Mouse (Mus musculus) layer of hippocampus, adult 11-12 months (tissue): ENCODE data around the gene Ostf1.

Experiments
- DNase-seq: peaks from one replicate; pipeline ENCODE4 v3.0.0; 2022; ENCODE audit warnings: low spot score

Ostf1 gene

DNA sequence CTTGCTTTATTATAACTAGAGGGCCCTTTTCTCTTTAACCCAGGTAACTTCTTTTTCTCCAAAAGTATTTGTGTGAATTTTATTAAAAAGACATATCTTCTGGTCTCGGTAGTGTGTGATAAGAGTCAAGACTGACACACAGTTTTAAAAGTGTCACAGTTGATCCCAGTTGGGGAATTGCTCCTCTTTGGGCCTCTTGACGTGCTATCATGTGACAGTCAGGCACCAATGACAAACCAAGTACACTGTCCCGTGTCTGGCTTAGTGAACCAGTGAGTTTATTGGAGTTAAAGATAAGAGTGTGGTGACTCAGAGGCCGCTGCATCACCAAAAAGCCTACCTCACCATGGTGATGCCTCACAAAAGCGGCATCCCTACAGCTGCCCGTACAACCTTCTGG, 12.5 kb upstream of the Ostf1 start:
- no peak for DNase-seq

DNA sequence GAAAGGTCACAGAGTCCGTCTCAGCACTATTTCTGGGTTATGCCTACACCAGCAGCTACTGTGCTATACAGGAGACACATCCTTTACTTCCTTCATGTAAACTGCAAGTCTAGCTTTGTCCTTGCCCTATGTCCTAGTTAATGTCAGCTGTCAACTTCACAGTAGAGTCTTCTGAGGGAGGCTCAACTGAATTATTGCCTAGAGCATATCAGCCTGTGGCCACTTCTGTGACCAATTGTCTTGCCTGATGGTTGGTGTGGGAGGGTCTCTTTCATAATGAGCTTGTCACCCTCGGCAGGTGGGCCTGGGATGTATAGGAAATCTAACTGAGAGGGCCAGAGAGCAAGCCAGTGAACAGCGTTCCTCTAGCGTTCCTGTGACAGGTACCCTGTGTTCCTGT, 11.8 kb upstream of the Ostf1 start:
- DNase-seq: no peak

DNA sequence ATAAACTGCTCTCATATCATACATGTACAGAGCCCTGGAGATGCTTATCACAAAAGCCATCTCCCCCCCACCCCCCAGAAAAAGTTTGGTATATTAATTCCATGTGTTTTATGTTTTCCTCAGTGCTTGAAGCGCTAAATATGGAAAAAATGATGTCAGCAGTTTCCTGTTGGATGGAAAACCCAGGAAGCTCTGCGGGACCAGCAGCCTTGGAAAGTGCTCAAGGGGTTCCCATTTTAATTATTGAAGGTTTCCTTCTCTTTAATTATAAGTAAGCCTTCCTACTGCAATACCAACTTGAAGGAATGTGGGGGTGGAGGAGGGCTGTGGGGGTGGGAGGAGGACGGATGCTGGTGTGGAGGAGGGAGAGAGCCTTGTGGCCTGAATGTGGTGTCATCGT, 9.4 kb upstream of the Ostf1 start:
- DNase-seq: no peak

DNA sequence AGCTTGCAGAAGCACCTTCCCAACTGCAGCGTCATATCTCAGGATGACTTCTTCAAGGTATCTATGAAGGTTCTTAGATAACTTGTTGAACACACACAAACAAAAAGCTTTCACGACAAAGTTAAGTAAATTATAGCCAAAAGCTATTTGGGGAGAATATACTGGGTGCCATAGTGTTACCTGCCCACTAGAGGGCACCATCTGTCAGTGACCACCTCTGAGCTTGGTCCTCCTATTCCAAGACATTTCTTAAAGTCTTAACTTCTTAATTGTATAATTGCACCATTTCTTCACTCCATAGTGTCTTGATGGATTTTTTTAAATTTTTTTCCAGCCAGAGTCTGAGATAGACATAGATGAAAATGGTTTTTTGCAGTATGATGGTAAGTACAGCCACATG, 7.9 kb upstream of the Ostf1 start:
- no peak for DNase-seq

DNA sequence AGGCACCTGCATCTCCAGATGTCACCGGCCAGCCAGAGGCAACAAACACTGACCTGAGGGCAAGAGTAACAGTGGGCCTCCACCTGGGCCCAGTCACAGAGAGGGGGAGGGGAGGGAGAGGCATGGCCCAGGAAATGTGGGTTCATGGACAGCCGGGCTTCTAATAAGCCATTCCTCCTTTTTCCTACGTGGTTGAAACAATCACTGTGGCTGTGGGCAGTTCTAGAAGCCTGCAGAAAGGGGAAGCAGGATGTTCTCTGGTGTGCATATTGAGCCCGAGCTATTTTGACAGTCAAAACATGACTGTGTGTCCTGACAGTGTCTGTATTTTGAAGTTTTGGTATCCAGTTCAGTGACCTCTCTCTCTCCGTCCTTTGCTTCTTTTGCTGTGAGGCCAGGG, 7.3 kb upstream of the Ostf1 start:
- no peak for DNase-seq

DNA sequence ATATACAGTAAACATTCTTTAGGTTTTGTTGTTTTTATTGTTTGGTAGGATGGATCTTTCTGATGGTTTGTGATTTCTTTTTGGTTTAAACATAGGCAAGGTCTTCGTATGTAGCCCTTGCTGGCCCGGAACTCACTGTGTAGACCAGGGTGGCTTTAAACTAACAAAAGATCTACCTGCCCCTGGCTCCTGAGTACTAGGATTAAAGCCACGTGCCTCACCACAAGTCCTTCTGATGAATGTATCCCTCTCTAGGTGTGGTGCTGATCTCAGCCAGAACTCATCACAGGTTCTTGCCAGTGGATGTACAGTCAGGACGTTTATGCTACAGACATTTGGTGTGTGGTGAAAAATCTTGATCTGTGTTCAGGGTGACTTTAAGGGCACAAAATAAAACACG, 6.3 kb upstream of the Ostf1 start:
- DNase-seq: no peak

DNA sequence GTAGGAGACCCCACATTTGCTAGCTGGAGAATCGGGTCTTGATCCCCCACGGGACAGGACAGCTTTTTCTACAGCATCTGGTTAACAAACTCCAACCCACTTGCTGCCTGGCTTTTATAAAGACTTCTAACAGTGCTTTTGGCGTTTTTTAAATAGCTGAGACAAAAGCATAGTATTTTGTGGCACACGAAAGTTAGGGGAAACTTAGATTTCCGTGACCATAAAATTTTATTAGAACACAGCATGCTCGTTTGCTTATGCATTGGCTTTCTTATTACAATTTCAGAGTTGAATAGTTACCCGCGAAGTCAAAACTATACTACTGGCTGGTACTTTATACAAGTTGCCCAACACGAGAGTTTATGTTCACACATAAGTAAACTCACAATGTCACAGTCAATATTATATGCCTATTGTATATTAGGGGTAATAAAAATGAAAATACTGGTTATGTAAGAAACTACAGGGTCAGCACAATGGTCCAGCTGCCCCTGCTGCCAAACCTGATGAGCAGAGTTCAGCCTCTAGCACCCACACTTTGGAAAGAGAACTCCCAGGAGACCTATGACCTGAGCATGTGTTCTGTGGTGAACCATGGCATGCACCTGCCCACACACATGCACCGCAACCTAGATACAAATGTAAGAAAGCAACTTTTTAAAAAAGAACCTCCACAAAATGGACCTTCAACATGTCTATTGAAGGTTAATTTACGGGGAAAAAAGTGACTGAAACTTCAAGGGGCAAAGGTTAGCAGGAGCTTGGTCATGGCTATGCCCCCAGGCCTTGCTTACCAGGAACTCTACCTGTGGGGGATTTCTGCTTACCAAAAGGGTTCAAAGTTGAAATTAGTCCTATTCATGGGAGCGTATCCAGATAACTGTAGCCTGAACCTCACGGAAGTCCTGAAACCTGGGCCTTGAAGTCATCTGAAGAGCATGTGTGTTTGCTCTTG, 885 bp upstream of the Ostf1 start:
- DNase-seq: no peak

DNA sequence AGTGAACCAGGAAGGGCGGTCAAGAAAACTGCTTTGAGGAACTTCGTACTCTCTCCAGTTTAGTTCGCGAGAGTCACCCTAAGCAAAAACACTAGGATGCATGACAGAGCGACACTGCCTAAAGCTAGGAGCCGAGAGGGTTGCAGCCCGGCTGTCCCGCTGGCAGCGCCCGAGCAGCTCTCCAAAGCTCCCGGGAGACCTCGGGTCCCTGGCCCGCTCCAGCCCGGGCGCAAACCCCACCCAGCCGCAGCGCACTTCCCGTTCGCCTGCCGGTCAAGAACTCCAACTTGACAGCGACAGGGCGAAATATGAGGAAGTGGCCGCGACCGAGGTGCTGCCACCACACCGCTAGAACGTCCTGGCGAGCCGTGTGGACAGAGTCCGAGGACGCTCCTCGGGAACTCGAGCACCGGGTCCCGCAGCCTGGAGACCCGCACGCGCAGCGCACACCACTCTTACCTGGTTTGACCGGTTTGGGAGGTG, 421 bp downstream of the Ostf1 start:
- peak; percentile 34 for DNase-seq

DNA sequence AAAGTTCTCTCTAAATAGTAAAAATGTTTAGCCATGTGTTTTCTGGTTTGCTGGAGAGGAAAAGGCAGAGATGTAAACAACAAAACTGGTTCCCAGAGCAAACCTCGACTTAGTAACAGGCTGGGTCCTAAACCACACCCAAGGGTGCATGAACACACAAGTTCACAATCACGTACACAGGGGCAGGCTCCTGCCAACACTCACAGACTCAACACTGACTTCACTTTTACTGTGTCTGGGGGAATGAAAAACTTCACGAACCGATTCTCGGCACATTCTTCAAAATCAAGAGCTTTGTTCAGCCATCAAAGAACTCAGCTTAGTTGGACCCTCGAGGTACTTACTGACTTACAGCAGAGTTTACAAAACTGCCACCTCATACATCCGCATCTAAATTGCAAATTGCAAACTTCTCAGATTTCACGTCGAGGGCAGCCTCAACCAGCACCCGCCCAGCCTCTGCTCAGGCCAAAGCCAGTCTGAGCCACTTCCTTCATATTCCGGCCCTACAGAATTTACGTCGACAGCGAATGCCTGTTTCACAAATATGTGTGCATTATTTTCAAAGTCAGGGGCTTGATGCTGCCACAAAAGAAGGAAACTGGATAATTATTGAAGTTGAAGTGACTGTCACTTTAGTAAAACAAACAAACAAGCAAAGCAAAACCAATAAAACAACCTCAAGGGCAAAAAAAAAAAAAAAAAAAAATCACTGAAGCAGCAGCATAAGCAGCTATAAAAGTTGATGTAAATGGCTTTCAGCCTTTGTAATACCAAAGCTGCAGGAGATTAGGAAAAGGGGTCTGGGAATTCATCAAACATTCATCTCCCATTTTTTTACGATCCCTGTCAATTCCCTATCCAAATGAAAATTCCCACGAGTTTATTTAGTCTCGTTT, 1.2 kb downstream of the Ostf1 start:
- no peak for DNase-seq

DNA sequence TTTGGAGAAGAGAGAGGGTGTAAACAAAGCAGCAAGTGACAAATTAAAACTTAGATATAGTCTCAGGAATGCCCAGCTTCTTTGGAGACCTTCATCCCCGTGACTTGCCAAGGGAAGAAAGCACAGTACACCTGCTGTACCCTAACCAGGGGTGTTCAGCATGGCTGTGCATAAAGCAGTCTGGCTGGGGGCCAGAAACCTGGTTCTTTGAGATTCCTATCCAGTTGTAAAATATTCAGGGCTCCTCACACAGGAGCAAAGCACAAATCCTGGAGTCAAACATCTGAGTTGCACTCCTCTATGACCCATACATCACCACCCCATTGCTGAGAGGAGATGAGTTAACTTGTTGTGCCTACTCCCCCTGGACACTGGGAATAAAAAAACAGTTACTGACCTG, 2.0 kb downstream of the Ostf1 start:
- no peak for DNase-seq

DNA sequence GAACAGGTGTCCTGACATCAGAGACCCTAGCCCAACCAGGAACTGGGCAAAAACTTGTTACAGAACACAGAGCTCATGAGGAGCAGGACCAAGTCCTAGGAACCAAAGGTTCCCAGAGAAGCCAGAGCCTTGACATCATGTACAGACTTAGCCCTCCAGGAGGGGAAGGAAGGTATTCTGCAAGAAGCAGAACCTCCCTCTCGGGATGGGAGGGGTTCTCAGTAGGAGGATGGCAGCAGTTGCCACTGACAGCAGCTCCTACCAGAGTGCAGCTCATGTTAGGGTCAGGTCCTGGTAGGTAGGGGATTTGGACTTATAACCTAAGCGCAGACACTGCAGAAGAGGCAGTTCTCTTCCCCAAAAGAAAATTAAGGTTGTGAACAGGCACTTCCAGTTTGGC, 7.7 kb downstream of the Ostf1 start:
- no peak for DNase-seq

DNA sequence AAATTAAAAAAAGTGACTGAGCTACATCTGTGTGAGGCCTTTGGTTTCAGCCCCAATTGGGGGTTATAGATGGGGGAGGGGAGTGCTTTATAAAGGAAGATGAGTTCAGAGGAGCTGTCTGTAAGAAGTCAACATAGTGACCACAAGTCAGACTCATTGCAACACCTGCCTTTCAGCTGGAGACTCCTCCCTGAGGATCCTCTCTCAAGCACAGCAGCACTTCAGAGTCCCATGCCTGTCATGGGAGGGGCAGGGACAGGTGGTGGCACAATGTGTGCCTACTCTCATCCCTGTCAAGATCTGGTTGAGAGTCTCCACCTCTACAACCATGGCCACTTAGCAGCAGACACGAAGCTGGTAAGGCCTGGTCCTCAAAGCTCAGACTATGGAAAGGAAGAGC, 11.9 kb downstream of the Ostf1 start:
- DNase-seq: no peak

DNA sequence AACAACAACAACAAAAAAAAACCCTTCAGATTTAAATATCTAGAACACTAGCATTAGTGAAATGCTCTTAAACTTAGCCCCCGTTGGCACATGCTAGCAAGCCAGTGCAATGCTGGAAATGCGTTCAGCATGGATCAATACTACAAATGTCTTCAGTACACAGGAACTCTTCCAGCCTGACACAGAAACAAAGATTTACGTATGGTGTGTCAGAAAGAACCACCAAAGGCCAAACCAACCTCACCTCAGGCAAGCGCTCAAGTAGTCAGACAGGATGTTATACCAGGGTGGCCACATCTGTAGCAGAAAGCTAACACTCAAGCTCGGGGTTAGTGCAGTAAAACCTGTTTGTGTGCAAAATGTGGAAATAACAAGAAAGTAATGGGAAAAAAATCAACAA, 12.6 kb downstream of the Ostf1 start:
- DNase-seq: no peak

DNA sequence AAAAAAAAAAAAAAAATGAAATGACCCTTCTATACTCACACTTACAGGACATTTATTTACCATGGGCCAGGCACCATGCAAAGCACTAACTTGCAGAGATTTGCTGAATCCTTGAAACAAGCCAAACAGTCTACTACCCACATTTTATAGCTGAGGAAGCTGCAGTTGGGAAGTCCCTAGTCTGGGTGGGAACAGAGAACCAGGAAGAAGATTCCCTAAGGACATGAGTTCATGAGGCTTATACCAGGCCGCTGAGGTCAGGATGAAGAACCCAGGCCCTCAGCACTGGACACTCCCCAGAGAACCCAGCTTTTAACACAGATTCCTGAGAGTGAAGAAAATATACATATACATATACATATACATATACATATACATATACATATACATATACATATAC, 14.1 kb downstream of the Ostf1 start:
- DNase-seq: no peak

DNA sequence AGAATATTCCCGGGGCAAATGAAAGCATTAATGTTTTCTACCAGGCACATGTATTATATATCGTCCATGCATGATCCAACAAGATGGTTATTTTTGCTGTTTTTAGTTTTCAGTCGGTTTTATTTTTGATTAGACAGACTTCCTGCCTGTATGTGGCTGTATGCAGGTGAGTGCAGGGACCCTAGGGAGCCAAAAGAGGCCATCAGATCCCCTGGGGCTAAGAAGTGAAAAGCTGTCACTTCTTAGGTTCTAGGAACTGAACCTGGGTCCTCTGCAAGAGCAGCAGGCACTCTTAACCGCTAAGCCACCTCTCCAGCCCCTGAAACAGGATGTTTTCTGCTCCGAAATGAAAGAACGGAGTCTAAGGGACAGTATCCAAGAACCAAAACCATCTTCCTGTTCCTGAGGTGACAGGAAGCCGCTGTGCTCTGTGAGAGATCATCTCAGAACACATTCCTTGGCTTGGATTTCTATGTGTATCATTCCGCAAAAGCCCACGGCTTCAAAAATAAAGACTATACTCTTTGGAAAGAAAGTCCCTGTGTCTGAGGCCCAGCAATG, 15.9 kb downstream of the Ostf1 start:
- no peak for DNase-seq

DNA sequence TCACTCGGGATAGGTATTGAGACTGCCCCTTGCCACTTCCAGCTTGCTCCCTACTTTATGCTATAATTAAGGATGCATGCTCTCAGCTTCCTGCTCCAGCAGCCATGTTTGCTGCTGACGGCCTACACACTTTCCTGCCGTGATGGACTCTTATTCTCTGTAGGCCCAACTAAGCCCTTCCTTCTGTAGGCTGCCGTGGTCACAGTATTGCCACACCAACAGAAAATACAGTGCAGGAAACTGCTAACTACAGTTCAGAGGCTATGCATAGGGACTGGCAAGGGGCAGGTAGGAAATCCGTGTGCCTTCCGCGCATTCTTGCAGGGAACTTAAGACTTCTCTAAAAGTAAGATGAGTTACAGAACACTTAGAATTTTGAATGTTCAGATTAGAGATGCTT, 17.3 kb downstream of the Ostf1 start:
- no peak for DNase-seq

DNA sequence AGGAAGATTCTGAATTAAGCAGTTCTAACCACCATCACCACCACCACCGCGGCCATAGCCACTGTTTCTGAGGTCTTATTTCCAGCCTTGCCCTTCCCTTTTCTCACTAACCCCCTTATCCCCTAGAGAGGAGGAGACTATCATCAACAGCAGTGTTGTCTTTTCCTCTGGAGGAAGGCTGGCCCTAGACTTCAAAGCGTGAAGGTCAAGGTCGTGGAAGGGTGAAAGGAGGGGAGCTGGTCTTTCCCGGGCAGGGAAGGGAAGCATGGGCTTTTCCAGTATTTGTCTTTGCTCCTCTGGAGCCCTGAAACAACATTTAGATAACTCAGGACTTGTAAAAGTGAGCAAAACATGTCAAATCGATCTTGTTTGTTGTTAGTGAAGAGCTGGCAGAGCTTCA, 22.6 kb downstream of the Ostf1 start:
- no peak for DNase-seq

DNA sequence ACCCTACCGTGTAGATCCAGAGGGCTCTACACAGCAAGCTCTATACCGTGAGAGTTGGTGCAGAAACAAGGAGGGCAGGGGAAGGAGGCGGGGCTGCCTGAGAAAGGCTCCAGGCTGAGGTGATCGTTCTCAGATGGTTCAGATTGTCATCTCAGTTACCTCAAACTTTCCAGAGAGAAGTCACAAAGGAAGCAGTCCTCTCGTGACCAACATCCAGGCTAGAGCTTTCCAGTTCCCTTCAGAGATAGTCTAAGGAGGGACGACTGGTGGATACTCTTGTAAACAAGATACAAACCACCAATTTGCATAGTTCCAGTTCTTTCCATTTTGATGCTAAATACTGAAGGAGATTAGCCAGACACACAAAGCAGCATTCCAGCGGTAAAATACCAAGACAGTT, 23.7 kb downstream of the Ostf1 start:
- DNase-seq: no peak

DNA sequence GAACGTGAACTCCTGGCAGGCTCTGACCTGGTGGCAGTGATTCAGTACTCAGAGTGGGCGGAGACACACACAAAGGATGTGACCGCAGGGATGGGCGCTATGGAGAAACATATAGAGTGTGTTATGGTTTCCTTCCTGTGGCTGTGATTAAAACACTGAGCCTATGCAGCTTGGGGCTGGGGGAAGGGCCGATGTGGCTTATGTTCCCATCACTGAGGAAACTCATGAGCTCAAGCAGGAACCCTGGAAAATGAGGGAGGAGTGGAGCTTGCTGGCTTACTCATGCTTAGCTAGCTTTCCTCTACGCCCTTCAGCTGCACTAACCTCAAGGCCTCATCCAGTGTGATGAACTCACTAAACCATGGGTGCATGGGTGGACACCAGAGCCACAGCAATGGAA, 28.6 kb downstream of the Ostf1 start:
- no peak for DNase-seq

DNA sequence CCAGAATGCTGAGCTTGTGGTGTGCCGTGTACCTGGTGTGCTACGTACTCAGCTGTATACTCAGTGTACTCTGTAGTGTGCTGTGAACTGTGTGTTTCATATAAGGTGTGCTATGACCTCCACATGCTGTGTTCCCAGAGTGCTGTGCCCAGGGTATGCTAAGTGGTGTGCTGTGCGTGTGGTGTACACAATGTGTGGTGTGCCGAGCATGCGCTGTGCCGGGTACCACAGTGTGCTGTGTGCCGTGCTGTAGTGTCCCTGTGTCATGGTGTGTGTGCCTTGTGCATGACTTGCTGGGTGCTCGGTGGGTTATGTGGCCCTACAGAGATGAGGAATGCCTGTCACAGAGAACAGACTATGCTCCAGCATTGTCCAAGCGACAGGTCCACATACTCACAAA, 31.0 kb downstream of the Ostf1 start:
- DNase-seq: no peak

DNA sequence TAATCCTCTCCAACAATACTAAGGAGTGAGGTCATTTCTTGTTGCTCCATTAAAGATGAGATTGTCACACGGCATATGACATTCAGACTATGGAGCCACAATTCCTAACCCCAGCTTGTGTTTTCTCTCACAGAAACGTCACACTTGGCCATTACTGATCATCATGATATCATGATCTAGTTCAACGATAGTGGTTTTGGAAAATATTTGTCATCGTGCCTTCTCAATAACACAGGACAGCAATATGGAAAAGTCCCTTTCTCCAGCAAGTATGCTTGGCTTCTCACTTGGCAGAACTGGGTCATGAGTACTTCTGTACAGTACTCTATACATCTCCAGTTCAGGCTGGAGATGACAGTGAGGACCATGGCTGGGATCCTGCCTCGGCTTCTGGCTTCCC, 32.0 kb downstream of the Ostf1 start:
- no peak for DNase-seq

DNA sequence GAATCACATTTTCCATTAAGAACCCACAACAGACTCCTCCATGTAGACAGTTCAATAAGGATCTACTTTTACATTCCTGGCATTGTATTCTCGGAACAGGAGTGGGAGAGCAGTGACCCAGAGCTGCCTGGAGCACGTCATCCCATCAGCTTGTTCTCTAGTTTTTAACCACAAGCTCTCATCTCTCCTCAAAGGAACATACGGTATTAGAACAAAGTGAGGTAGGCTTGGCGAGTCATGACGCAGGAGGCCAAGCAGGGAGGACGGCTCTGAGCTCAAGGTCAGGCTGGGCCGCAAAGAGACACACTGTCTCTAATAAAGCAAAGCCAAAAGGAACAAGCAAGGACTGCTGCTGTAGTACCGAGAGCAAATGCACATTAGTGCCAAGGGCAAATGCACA, 32.6 kb downstream of the Ostf1 start:
- no peak for DNase-seq
